Mouse (Mus musculus): Measurements from ENCODE around the gene Eva1c. TPM values are rescaled to one million over a fixed set of nuclear protein-coding genes. Genes with fewer than 3 reads are reported as not detected.
A peak's percentile ranks its signal among the peaks of the same experiment; 100 is the strongest.

Eva1c gene
- total RNA-seq, 1 experiment from 2014 or later: not detected

- no peak for ATAC-seq (replicated peaks in 1 of 2; ENCODE audit: insufficient read depth in 1 of 2, low FRiP score in 2 of 2, low TSS enrichment in 1 of 2, low read depth in 1 of 2, poor library complexity in 2 of 2, severe bottlenecking in 2 of 2)
Measured at GRCm38 (mm10) chr16:90933534-90934176, 107.1 kb downstream of the Eva1c start.

- peak in 1 of 2 experiments; percentile 40; a peak in 2 of 4 replicates for ATAC-seq (replicated peaks in 1 of 2; ENCODE audit: insufficient read depth in 1 of 2, low FRiP score in 2 of 2, low TSS enrichment in 1 of 2, low read depth in 1 of 2, poor library complexity in 2 of 2, severe bottlenecking in 2 of 2)
Measured at GRCm38 (mm10) chr16:90934193-90934686, 107.7 kb downstream of the Eva1c start.

GRCm38 (mm10) chr16:90934687-90935328, 108.3 kb downstream of the Eva1c start, which contains the start of gene Cfap298:
Cfap298 (minus strand) TSS chr16:90935114.
- peak; percentile 96 for ATAC-seq (replicated peaks in 1 of 2; ENCODE audit: insufficient read depth in 1 of 2, low FRiP score in 2 of 2, low TSS enrichment in 1 of 2, low read depth in 1 of 2, poor library complexity in 2 of 2, severe bottlenecking in 2 of 2)

GRCm38 (mm10) chr16:90941246-90941645, 114.7 kb downstream of the Eva1c start:
- ATAC-seq (replicated peaks in 1 of 2; ENCODE audit: insufficient read depth in 1 of 2, low FRiP score in 2 of 2, low TSS enrichment in 1 of 2, low read depth in 1 of 2, poor library complexity in 2 of 2, severe bottlenecking in 2 of 2): no peak

GRCm38 (mm10) chr16:90946977-90947376, 120.5 kb downstream of the Eva1c start:
- ATAC-seq (replicated peaks in 1 of 2; ENCODE audit: insufficient read depth in 1 of 2, low FRiP score in 2 of 2, low TSS enrichment in 1 of 2, low read depth in 1 of 2, poor library complexity in 2 of 2, severe bottlenecking in 2 of 2): no peak

- ATAC-seq (replicated peaks in 1 of 2; ENCODE audit: insufficient read depth in 1 of 2, low FRiP score in 2 of 2, low TSS enrichment in 1 of 2, low read depth in 1 of 2, poor library complexity in 2 of 2, severe bottlenecking in 2 of 2): no peak
Measured at GRCm38 (mm10) chr16:90950354-90950963, 123.9 kb downstream of the Eva1c start.

GRCm38 (mm10) chr16:90953147-90953546, 126.6 kb downstream of the Eva1c start:
- peak; percentile 7 to 36; a peak in 1 of 4 replicates for ATAC-seq (replicated peaks in 1 of 2; ENCODE audit: insufficient read depth in 1 of 2, low FRiP score in 2 of 2, low TSS enrichment in 1 of 2, low read depth in 1 of 2, poor library complexity in 2 of 2, severe bottlenecking in 2 of 2)

- ATAC-seq (replicated peaks in 1 of 2; ENCODE audit: insufficient read depth in 1 of 2, low FRiP score in 2 of 2, low TSS enrichment in 1 of 2, low read depth in 1 of 2, poor library complexity in 2 of 2, severe bottlenecking in 2 of 2): no peak
Measured at GRCm38 (mm10) chr16:90953770-90954169, 127.3 kb downstream of the Eva1c start.

Other genes starting within 250 kb of the Eva1c start
- gene Mis18a, start 99.3 kb upstream of the Eva1c start, total RNA-seq (2017): 34.3 and 45.1 TPM in 2 replicates
- not detected in 2 replicates for gene Mrap, start 88.5 kb upstream of the Eva1c start, total RNA-seq (2017)
- gene Urb1, start 16.3 kb upstream of the Eva1c start, total RNA-seq (2017): 9.8 and 11.1 TPM in 2 replicates
- 54.6 and 80.8 TPM in 2 replicates for gene Cfap298, start 108.4 kb downstream of the Eva1c start, total RNA-seq (2017)
- 29.6 and 37.5 TPM in 2 replicates for gene Synj1, start 184.6 kb downstream of the Eva1c start, total RNA-seq (2017)
- gene Paxbp1, start 217.8 kb downstream of the Eva1c start, total RNA-seq (2017): 136 and 140 TPM in 2 replicates

All from hematopoietic stem cell, adult 5-6 weeks (primary cell).